Mouse (Mus musculus): Measurements from ENCODE around the gene Spdye4b.

GRCm38 (mm10) chr5:143175970-143176369 lies 4.8 kb upstream of the Spdye4b start:
- TF ChIP-seq POLR2A (IDR thresholded peaks at IDR 0.05; ENCODE audit: low read depth, low read length) (no peak), CTCF (IDR thresholded peaks at IDR 0.05; ENCODE audit: borderline replicate concordance, insufficient read depth, low read length) (no peak)

All from embryonic fibroblast, embryonic 13.5 days (primary cell).